Mouse (Mus musculus): Measurements from ENCODE around the gene Pnldc1. TPM values are rescaled to one million over a fixed set of nuclear protein-coding genes. Genes with fewer than 3 reads are reported as not detected.
"Not testable (repeated sequence)": the region's sequence is repeated elsewhere in the genome, so short reads cannot be mapped to it uniquely, and the experiment has no call there.

Pnldc1 gene
- total RNA-seq (2021), result 1 to 10 TPM; 1.8 to 5.8 TPM
- long read RNA-seq, experiment 1, partial matches to known transcripts, result 0 of 2 reads
- long read RNA-seq, experiment 1, other reads (novel, unspliced or antisense), result 2 of 2 reads
- long read RNA-seq, experiment 2, partial matches to known transcripts, result 1 of 3 reads
- long read RNA-seq, experiment 2, other reads (novel, unspliced or antisense), result 2 of 3 reads

GRCm38 (mm10) chr17:12909361-12910280, at the start of gene Pnldc1:
TSS of gene Pnldc1 (minus strand) at chr17:12910230.
- intact Hi-C loops (cut with DNase I), result no loop called here
- DNase-seq (ENCODE audit: low spot score in 2 of 2), result no peak

GRCm38 (mm10) chr17:12959377-12959776, 49.3 kb upstream of the Pnldc1 start:
- intact Hi-C loops (cut with DNase I); DNase-seq (ENCODE audit: low spot score in 2 of 2): not testable (repeated sequence)

- no peak for DNase-seq (ENCODE audit: low spot score in 2 of 2)
- intact Hi-C loops (cut with DNase I), result no loop called here
Measured at GRCm38 (mm10) chr17:12956664-12957063, 46.6 kb upstream of the Pnldc1 start.

GRCm38 (mm10) chr17:12949669-12950068, 39.6 kb upstream of the Pnldc1 start:
- intact Hi-C loops (cut with DNase I), result no loop called here
- DNase-seq (ENCODE audit: low spot score in 2 of 2), result no peak

GRCm38 (mm10) chr17:12942459-12943162, 32.6 kb upstream of the Pnldc1 start:
- intact Hi-C loops (cut with DNase I), result no loop called here
- no peak for DNase-seq (ENCODE audit: low spot score in 2 of 2)

- no peak for DNase-seq (ENCODE audit: low spot score in 2 of 2)
Measured at GRCm38 (mm10) chr17:12941543-12942260, 31.7 kb upstream of the Pnldc1 start.

GRCm38 (mm10) chr17:12940151-12940805, 30.2 kb upstream of the Pnldc1 start, which contains the start of gene Acat3:
TSS of gene Acat3 (minus strand) at chr17:12940600.
- intact Hi-C loops (cut with DNase I), result no loop called here
- no peak for DNase-seq (ENCODE audit: low spot score in 2 of 2)

More at GRCm38 (mm10) chr17:12941543-12942260, 31.7 kb upstream of the Pnldc1 start:
- intact Hi-C loops (cut with DNase I), result no loop called here

GRCm38 (mm10) chr17:12939377-12940148, 29.5 kb upstream of the Pnldc1 start:
- not testable (repeated sequence) for DNase-seq (ENCODE audit: low spot score in 2 of 2)

GRCm38 (mm10) chr17:12938077-12938476, 28.0 kb upstream of the Pnldc1 start:
- intact Hi-C loops (cut with DNase I), result no loop called here
- no peak for DNase-seq (ENCODE audit: low spot score in 2 of 2)

More at GRCm38 (mm10) chr17:12939377-12940148, 29.5 kb upstream of the Pnldc1 start:
- intact Hi-C loops (cut with DNase I), result not testable (repeated sequence)

GRCm38 (mm10) chr17:12937412-12937970, 27.5 kb upstream of the Pnldc1 start:
- no peak for DNase-seq (ENCODE audit: low spot score in 2 of 2)
- intact Hi-C loops (cut with DNase I), result no loop called here

GRCm38 (mm10) chr17:12935719-12936118, 25.7 kb upstream of the Pnldc1 start:
- DNase-seq (ENCODE audit: low spot score in 2 of 2), result no peak
- intact Hi-C loops (cut with DNase I), result no loop called here

GRCm38 (mm10) chr17:12931576-12931975, 21.5 kb upstream of the Pnldc1 start:
- intact Hi-C loops (cut with DNase I); DNase-seq (ENCODE audit: low spot score in 2 of 2): not testable (repeated sequence)

GRCm38 (mm10) chr17:12925703-12926180, 15.7 kb upstream of the Pnldc1 start:
- intact Hi-C loops (cut with DNase I), result no loop called here
- DNase-seq (ENCODE audit: low spot score in 2 of 2), result no peak

GRCm38 (mm10) chr17:12925001-12925400, 15.0 kb upstream of the Pnldc1 start:
- intact Hi-C loops (cut with DNase I), result no loop called here
- no peak for DNase-seq (ENCODE audit: low spot score in 2 of 2)

GRCm38 (mm10) chr17:12921073-12921472, 11.0 kb upstream of the Pnldc1 start:
- intact Hi-C loops (cut with DNase I), result no loop called here
- DNase-seq (ENCODE audit: low spot score in 2 of 2), result no peak

GRCm38 (mm10) chr17:12916588-12917380, 6.8 kb upstream of the Pnldc1 start:
- intact Hi-C loops (cut with DNase I), result loop anchor here (2.0 kb wide), 1 partner anchor 44 kb away; the partner anchor contains the start of gene Acat2
- DNase-seq (ENCODE audit: low spot score in 2 of 2), result peak; percentile 38 to 56

Measured in left cerebral cortex, postnatal 14 days (tissue).